Mouse (Mus musculus) left cerebral cortex, postnatal 25 days (tissue): ENCODE measurements around the gene Pick1. TPM values are rescaled to one million over a fixed set of nuclear protein-coding genes. Genes with fewer than 3 reads are reported as not detected.

Experiments used
- DNase-seq, 2 experiments: peaks; one replicate each; pipeline ENCODE4 v3.0.0; 2022; ENCODE audit warnings: low spot score in 2 of 2, mixed read lengths in 1 of 2
- intact Hi-C: fragments of 180-260 bp; cut with DNase I; formaldehyde crosslinking; loops from one replicate; pipeline ENCODE4 v1.15.1; 2025
- total RNA-seq, 2 experiments: library from RNA; stranded (reverse); gene quantifications; 2 replicates each; pipeline ENCODE4 v1.2.3; 2021

Pick1 gene
- total RNA-seq, 2 experiments from 2014 or later = 49.9 to 54.6 TPM

GRCm38 (mm10) chr15:79263726-79264125 is 34.8 kb downstream of the Pick1 start:
- DNase-seq = no peak
- intact Hi-C loops = no loop called here

GRCm38 (mm10) chr15:79265384-79265783 is 36.4 kb downstream of the Pick1 start:
- intact Hi-C loops = no loop called here
- no peak for DNase-seq

GRCm38 (mm10) chr15:79268521-79268920 is 39.5 kb downstream of the Pick1 start:
- intact Hi-C loops = no loop called here
- DNase-seq = no peak

- intact Hi-C loops = no loop called here
Observed at GRCm38 (mm10) chr15:79270317-79271123, 41.5 kb downstream of the Pick1 start.

GRCm38 (mm10) chr15:79271124-79271746 is 42.3 kb downstream of the Pick1 start:
- DNase-seq = peak in 1 of 2 experiments; percentile 24
- intact Hi-C loops = no loop called here

More at GRCm38 (mm10) chr15:79270317-79271123, 41.5 kb downstream of the Pick1 start:
- DNase-seq = peak in 1 of 2 experiments; percentile 49

- DNase-seq = no peak
- intact Hi-C loops = no loop called here
Observed at GRCm38 (mm10) chr15:79273020-79273419, 44.0 kb downstream of the Pick1 start.

GRCm38 (mm10) chr15:79277728-79278127 is 48.8 kb downstream of the Pick1 start:
- intact Hi-C loops = no loop called here
- no peak for DNase-seq

- intact Hi-C loops = no loop called here
- no peak for DNase-seq
Observed at GRCm38 (mm10) chr15:79280209-79280608, 51.2 kb downstream of the Pick1 start.

- no peak for DNase-seq
- intact Hi-C loops = no loop called here
Observed at GRCm38 (mm10) chr15:79280850-79281249, 51.9 kb downstream of the Pick1 start.

GRCm38 (mm10) chr15:79281389-79281788 is 52.4 kb downstream of the Pick1 start:
- DNase-seq = no peak
- intact Hi-C loops = no loop called here

GRCm38 (mm10) chr15:79282434-79282833 is 53.5 kb downstream of the Pick1 start:
- intact Hi-C loops = no loop called here
- DNase-seq = no peak

- DNase-seq = no peak
- intact Hi-C loops = no loop called here
Observed at GRCm38 (mm10) chr15:79283371-79283770, 54.4 kb downstream of the Pick1 start.

GRCm38 (mm10) chr15:79285399-79285798 is 56.4 kb downstream of the Pick1 start, which contains the start of gene Baiap2l2:
TSS of gene Baiap2l2 (minus strand) at chr15:79285537.
- intact Hi-C loops = no loop called here
- DNase-seq = no peak

- no peak for DNase-seq
Observed at GRCm38 (mm10) chr15:79286141-79286540, 57.2 kb downstream of the Pick1 start.

GRCm38 (mm10) chr15:79287091-79287490 is 58.1 kb downstream of the Pick1 start:
- intact Hi-C loops = no loop called here
- DNase-seq = no peak

More at GRCm38 (mm10) chr15:79286141-79286540, 57.2 kb downstream of the Pick1 start:
- intact Hi-C loops = no loop called here

- intact Hi-C loops = no loop called here
Observed at GRCm38 (mm10) chr15:79288387-79288786, 59.4 kb downstream of the Pick1 start.

GRCm38 (mm10) chr15:79289441-79289840 is 60.5 kb downstream of the Pick1 start:
- DNase-seq = no peak
- intact Hi-C loops = no loop called here

More at GRCm38 (mm10) chr15:79288387-79288786, 59.4 kb downstream of the Pick1 start:
- no peak for DNase-seq

GRCm38 (mm10) chr15:79290340-79290739 is 61.4 kb downstream of the Pick1 start:
- no peak for DNase-seq
- intact Hi-C loops = no loop called here

- intact Hi-C loops = no loop called here
- DNase-seq = peak in 1 of 2 experiments; percentile 15
Observed at GRCm38 (mm10) chr15:79292779-79293178, 63.8 kb downstream of the Pick1 start.

GRCm38 (mm10) chr15:79298553-79298952 is 69.6 kb downstream of the Pick1 start:
- intact Hi-C loops = no loop called here

More at GRCm38 (mm10) chr15:79298553-79298952, 69.6 kb downstream of the Pick1 start:
- DNase-seq = no peak
